9 mouse cellular contexts compared by ENCODE assay signal in genomic region chr15:73997197-73997940, GRCm38 (mm10).
DNase-seq lines count a peak whose midpoint lies in the region; TF ChIP-seq lines count a peak whose summit lies in the region.
"Had no signal": no experiment of that assay in that cellular context is flagged by ENCODE, and none has a peak within 500 bp of the region (broad histone marks: within the 10 kb centered on the region; RNA-seq: fewer than 3 reads in every experiment).

No protein-coding gene starts in this region.

- no peak overlapping the region for H3K27ac ChIP-seq in ES-E14 (ENCODE audit: insufficient read depth, low read depth, low read length, poor library complexity, severe bottlenecking)
- H3K27ac ChIP-seq in midbrain, embryonic 10.5 days (replicated peaks): 0 out of 2 replicates have a peak overlapping the region, but pooled peaks have one; percentile 5

- H3K4me1 ChIP-seq in ES-E14 (ENCODE audit: control insufficient read depth in 2 of 2, insufficient read depth in 2 of 2, low read length in 2 of 2, poor library complexity in 1 of 2): peaks cover 0 to 5% of the 10 kb centered on the region in 2 experiments; a peak in 1 of 4 replicates
- peaks cover 16% of the 10 kb centered on the region for H3K4me1 ChIP-seq in midbrain, embryonic 10.5 days

- DNase-seq in 3T3-L1 (ENCODE audit: low read depth, low spot score) (peak; percentile 40), ES-E14 (ENCODE audit: low read depth, low spot score) (no peak), MN1 (ENCODE audit: low spot score) (no peak)
- peak; percentile 88 to 89 for DNase-seq in cerebellum, postnatal 10 days
- DNase-seq in frontal cortex, postnatal 10 days (ENCODE audit: low spot score in 2 of 2): peak; percentile 70 to 84
- DNase-seq in layer of hippocampus, postnatal 14 days (ENCODE audit: low spot score in 2 of 2): peak; percentile 87 to 88
- peak; percentile 71 for DNase-seq in midbrain, embryonic 10.5 days (ENCODE audit: low spot score)
- peak; percentile 82 for DNase-seq in right cerebral cortex, postnatal 4 days

- 0 out of 2 replicates have a peak, but pooled peaks cover 7% of the 10 kb centered on the region for H3K27me3 ChIP-seq in midbrain, embryonic 10.5 days (ENCODE audit: low read depth, poor library complexity, severe bottlenecking)

- 28% methylated on average over 17 of the region's 17 CpGs for WGBS in midbrain, embryonic 10.5 days

- in situ Hi-C loops in ES-E14 (cut with MboI; ENCODE audit: low sequenced_read_pairs in 2 of 2, unreplicated experiment in 2 of 2): no loop called here

- H3K9me3 ChIP-seq in ES-E14 (ENCODE audit: control insufficient read depth, insufficient read depth, low read depth, low read length): no peaks in the 10 kb centered on the region
- H3K9me3 ChIP-seq in midbrain, embryonic 10.5 days (replicated peaks): no peaks in the 10 kb centered on the region

- H3K4me3 ChIP-seq in ES-E14 (ENCODE audit: insufficient read depth in 1 of 2, low read depth in 1 of 2, low read length in 2 of 2, poor library complexity in 1 of 2, severe bottlenecking in 1 of 2): no peak overlapping the region
- no peak overlapping the region for H3K4me3 ChIP-seq in midbrain, embryonic 10.5 days
- H3K4me3 ChIP-seq: erythroblast, embryonic 14.5 days had no signal

- no peak overlapping the region for H3K9ac ChIP-seq in ES-E14 (ENCODE audit: insufficient read depth, low read depth, low read length, poor library complexity, severe bottlenecking)

- H3K36me3 ChIP-seq in ES-E14 (ENCODE audit: control insufficient read depth, insufficient read depth, low read length, poor library complexity, severe bottlenecking): no peaks in the 10 kb centered on the region
- no peaks in the 10 kb centered on the region for H3K36me3 ChIP-seq in midbrain, embryonic 10.5 days

TF ChIP-seq in ES-E14, 5 proteins besides CTCF, POLR2A, EP300 and RAD21:
- no peak for TF ChIP-seq HCFC1 (IDR thresholded peaks at IDR 0.05; ENCODE audit: borderline replicate concordance, insufficient read depth, low read length)
- TF ChIP-seq ZNF384 (IDR thresholded peaks at IDR 0.05; ENCODE audit: low read depth, low read length): peak; percentile 91
- TF ChIP-seq ZC3H11A (IDR thresholded peaks at IDR 0.05; ENCODE audit: borderline replicate concordance, low read depth, low read length): peak; percentile 78

Comparison
In these comparisons a context has a peak if more than half of its experiments do, and no peak if none do; other contexts are left out.
1. DNase-seq: peak in 3T3-L1 (single experiment), cerebellum, postnatal 10 days (2 of 2), frontal cortex, postnatal 10 days (2 of 2), layer of hippocampus, postnatal 14 days (2 of 2), midbrain, embryonic 10.5 days (single experiment) and right cerebral cortex, postnatal 4 days (single experiment); none in ES-E14 (single experiment) and MN1 (single experiment).